ENCODE assay signal across 9 mouse cellular contexts in genomic region chr6:4489366-4490245, GRCm38 (mm10). TPM values are rescaled to one million over a fixed set of nuclear protein-coding genes. Genes with fewer than 3 reads are reported as not detected.
DNase-seq lines count a peak whose midpoint lies in the region; ATAC-seq lines count a peak whose summit lies in the region.
"Had no signal": no experiment of that assay in that cellular context is flagged by ENCODE, and none has a peak within 500 bp of the region (broad histone marks: within the 10 kb centered on the region; RNA-seq: fewer than 3 reads in every experiment).

No protein-coding gene starts in this region.

- no peaks in the 10 kb centered on the region for H3K27me3 ChIP-seq in heart, embryonic 13.5 days (replicated peaks)
- H3K27me3 ChIP-seq in kidney, embryonic 16.5 days (ENCODE audit: insufficient read depth, low read length) = no peaks in the 10 kb centered on the region
- H3K27me3 ChIP-seq: midbrain, embryonic 12.5 days had no signal

- H3K4me2 ChIP-seq in heart, embryonic 13.5 days = peak overlapping the region; percentile 53
- H3K4me2 ChIP-seq in kidney, embryonic 16.5 days (replicated peaks; ENCODE audit: low read depth, low read length) = peak overlapping the region; percentile 41
- H3K4me2 ChIP-seq: midbrain, embryonic 12.5 days had no signal

- peaks cover 31% of the 10 kb centered on the region for H3K4me1 ChIP-seq in heart, embryonic 13.5 days
- peaks cover 22% of the 10 kb centered on the region for H3K4me1 ChIP-seq in kidney, embryonic 16.5 days (ENCODE audit: insufficient read depth, low read length)

- peak; percentile 59; the same call in 1 of the 2 replicates for ATAC-seq in heart, embryonic 13.5 days (ENCODE audit: extremely low read depth, insufficient number of reproducible peaks, low FRiP score, low TSS enrichment)
- peak; percentile 97 for ATAC-seq in kidney, embryonic 16.5 days (ENCODE audit: low FRiP score, low TSS enrichment)
- ATAC-seq in CD4-positive, CD25-positive, alpha-beta regulatory T cell, adult 4 months = no peak

- DNase-seq in 3T3-L1 (ENCODE audit: low read depth, low spot score) = peak; percentile 98
- DNase-seq in embryo, embryonic 10.5 days (ENCODE audit: low spot score) = peak; percentile 82
- DNase-seq in mesoderm, embryonic 11.5 days (ENCODE audit: low read depth, low spot score) = peak; percentile 83
- no peak for DNase-seq in cerebellum, postnatal 14 days
- DNase-seq in frontal cortex, postnatal 36 days (ENCODE audit: low spot score in 2 of 2) = no peak

- no peaks in the 10 kb centered on the region for H3K36me3 ChIP-seq in heart, embryonic 13.5 days
- no peaks in the 10 kb centered on the region for H3K36me3 ChIP-seq in kidney, embryonic 16.5 days (ENCODE audit: insufficient read depth, low read length)
- H3K36me3 ChIP-seq: midbrain, embryonic 12.5 days had no signal

- 0 out of 2 replicates have a peak overlapping the region, but pooled peaks have one; percentile 3 for H3K4me3 ChIP-seq in heart, embryonic 13.5 days
- H3K4me3 ChIP-seq in kidney, embryonic 16.5 days (ENCODE audit: low read length) = peak overlapping the region; percentile 12
- H3K4me3 ChIP-seq: midbrain, embryonic 12.5 days had no signal

- no peaks in the 10 kb centered on the region for H3K9me3 ChIP-seq in heart, embryonic 13.5 days
- no peaks in the 10 kb centered on the region for H3K9me3 ChIP-seq in kidney, embryonic 16.5 days (ENCODE audit: low read length)
- H3K9me3 ChIP-seq: midbrain, embryonic 12.5 days had no signal

- 0 out of 2 replicates have a peak overlapping the region, but pooled peaks have one; percentile 29 for H3K9ac ChIP-seq in heart, embryonic 13.5 days
- H3K9ac ChIP-seq in kidney, embryonic 16.5 days (replicated peaks; ENCODE audit: low read length) = peak overlapping the region; percentile 50; the same call in 1 of the 2 replicates
- H3K9ac ChIP-seq: midbrain, embryonic 12.5 days had no signal

- H3K27ac ChIP-seq in heart, embryonic 13.5 days (replicated peaks) = peak overlapping the region; percentile 92
- peak overlapping the region; percentile 93 for H3K27ac ChIP-seq in kidney, embryonic 16.5 days (ENCODE audit: low read length)
- H3K27ac ChIP-seq: midbrain, embryonic 12.5 days had no signal

- 16% methylated on average over 6 of the region's 6 CpGs for WGBS in heart, embryonic 13.5 days
- 9% methylated on average over 6 of the region's 6 CpGs for WGBS in kidney, embryonic 16.5 days

RNA-seq across cellular contexts. Expression of gene Col1a2, which starts 15.0 kb away (rescaled TPM):
- polyA plus RNA-seq in heart, embryonic 13.5 days (2015; fragmentation: Nextera tagmentation; extraction: Ambion mirVana) = 253 and 328 TPM in 2 replicates
- polyA plus RNA-seq in kidney, embryonic 16.5 days (2015; fragmentation: Nextera tagmentation; extraction: Ambion mirVana) = 551 and 618 TPM in 2 replicates
- under 1 TPM in 1 of 2 experiments, not detected in 1; 0.14 TPM for polyA plus RNA-seq in CD4-positive, CD25-positive, alpha-beta regulatory T cell, adult 4 months (2017; shearing (Covaris generic))

Comparison
In these comparisons a context has a peak if more than half of its experiments do, and no peak if none do; other contexts are left out.
1. DNase-seq: peak in 3T3-L1 (single experiment), embryo, embryonic 10.5 days (single experiment) and mesoderm, embryonic 11.5 days (single experiment); none in cerebellum, postnatal 14 days (0 of 2) and frontal cortex, postnatal 36 days (0 of 2).
2. RNA of gene Col1a2, which starts 15.0 kb away (polyA plus RNA-seq): 551 to 618 TPM in kidney, embryonic 16.5 days and 253 to 328 TPM in heart, embryonic 13.5 days; 0.14 TPM in CD4-positive, CD25-positive, alpha-beta regulatory T cell, adult 4 months; every median in the first group is over 100 times any median in the second.